Mouse (Mus musculus) adrenal gland, adult (tissue): ENCODE results near the gene Gm17416.

Experiments
- DNase-seq, 2 experiments: peaks; one replicate each; pipeline ENCODE4 v3.0.0; 2022 to 2023; ENCODE audit warnings: low spot score in 1 of 2; ENCODE audit not compliant: inconsistent age in 2 of 2

Gm17416 gene

GRCm38 (mm10) chr2:152569038-152569437, at the start of gene Gm17416:
Gene Gm17416 (plus strand): TSS chr2:152569338.
- DNase-seq: no peak

- no peak for DNase-seq
Observed at GRCm38 (mm10) chr2:152539944-152540710, 29.0 kb upstream of the Gm17416 start, which contains the start of gene Defb29. Gene Defb29 (minus strand): TSS chr2:152540098.

DNA sequence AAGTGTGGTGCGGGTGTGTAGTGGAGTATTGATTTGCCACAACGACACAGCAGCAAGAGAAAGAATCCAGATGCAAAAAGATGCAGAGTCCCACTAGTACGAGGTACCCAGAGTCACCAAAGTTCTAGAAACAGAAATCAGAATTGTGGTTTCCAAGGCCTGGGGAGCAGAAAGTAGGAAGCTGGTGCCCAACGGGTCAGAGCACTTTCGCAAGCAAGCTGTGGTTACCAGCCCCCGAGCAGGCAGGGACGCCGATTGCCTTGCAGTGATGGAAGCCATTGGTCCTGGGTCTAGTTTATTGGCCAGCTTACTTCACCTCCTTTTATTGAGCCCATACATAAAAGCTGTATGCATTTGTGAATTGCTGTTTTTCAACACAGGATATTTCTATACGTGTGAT, 27.2 kb upstream of the Gm17416 start:
- no peak for DNase-seq

DNA sequence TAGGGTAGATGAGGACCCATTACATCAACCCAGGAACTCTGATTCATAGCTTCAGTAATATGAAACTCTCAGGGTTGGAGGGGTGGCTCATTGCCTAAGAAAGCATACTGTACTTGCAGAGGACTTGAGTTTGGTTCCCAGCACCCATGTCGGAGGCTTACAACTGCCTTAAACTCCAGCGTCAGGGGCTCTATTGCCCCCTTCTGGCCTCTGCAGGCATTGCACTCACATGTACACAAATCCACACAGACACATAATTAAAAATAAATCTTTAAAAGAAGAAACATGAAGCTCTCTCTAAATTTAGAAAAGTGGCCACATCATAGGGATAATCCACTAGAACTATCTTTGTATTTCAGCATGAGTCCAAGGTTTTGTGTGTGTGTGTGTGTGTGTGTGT, 26.2 kb upstream of the Gm17416 start:
- DNase-seq: no peak

GRCm38 (mm10) chr2:152543478-152543877, 25.7 kb upstream of the Gm17416 start:
- DNase-seq: no peak

GRCm38 (mm10) chr2:152544691-152545090, 24.4 kb upstream of the Gm17416 start:
- peak; percentile 64 to 83 for DNase-seq

GRCm38 (mm10) chr2:152548124-152548523, 21.0 kb upstream of the Gm17416 start:
- peak in 1 of 2 experiments; percentile 52 for DNase-seq

DNA sequence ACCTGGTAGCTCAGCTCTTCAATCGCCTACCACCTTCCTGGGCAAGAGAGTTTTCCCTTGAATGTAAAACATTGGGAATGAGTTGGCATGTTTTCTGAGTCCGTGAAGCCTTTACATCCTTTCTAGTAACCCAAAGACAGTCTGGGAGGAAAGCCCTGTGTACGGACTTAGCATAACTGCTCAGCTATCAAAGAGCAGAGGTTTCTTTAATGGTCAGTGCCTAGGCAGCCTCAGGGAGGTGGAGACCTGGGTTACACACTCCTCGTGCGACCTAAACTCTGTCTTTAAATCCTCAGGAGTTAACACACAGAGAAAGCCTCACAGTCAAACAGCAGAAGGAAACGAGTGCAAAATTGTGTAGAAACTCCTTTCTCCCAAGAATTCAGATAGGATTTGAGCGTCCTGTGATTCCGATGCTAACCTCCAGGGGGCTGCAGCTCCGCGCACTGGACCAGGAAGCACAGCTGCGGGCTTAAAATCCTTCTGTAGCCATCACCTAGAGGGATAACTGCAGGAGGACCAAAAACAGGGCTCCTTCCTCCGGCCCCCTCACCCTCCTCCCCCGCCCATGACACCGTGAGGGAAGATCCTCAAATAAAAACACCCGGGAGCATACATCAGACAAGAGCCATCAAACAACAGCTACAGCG, 15.2 kb upstream of the Gm17416 start:
- DNase-seq: peak; percentile 55 to 85

DNA sequence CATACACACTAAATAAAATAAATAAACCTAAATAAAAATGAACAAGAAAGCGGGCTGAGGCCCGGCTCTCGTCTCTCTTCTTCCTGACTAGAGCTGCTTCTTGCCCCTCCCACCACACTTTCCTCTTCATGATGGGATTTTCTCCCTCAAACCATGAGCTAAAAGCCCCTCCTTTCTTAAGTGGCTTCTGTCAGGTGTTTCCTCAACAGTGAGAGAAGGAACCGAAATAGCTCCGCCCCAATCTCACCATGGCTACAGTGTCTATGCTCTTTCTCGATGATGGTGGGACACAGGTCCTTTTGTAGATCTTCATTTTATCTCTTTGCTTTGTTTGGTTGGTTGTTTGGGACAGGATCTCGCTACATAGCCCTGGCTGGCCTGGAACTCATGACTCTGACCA, 12.5 kb upstream of the Gm17416 start:
- DNase-seq: no peak

GRCm38 (mm10) chr2:152569881-152570280, 743 bp downstream of the Gm17416 start:
- DNase-seq: no peak

DNA sequence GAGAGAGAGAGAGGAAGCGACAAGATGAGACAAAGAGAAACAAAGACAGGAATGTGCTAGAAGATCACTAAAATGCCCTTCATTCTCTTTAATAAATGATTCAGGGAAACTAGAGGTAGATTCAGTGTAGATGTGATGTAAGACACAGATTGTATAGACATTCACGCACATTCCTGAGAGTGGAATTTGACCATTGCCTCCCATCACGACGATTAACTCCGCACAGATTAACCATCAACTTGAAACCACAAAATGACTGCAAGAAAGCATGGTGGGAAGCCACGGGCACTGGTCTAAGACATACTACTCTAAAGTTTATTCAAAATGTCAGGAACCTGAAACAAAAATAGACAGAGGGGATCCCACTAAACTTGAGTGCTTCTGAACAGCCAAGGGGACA, 1.2 kb downstream of the Gm17416 start:
- DNase-seq: no peak

DNA sequence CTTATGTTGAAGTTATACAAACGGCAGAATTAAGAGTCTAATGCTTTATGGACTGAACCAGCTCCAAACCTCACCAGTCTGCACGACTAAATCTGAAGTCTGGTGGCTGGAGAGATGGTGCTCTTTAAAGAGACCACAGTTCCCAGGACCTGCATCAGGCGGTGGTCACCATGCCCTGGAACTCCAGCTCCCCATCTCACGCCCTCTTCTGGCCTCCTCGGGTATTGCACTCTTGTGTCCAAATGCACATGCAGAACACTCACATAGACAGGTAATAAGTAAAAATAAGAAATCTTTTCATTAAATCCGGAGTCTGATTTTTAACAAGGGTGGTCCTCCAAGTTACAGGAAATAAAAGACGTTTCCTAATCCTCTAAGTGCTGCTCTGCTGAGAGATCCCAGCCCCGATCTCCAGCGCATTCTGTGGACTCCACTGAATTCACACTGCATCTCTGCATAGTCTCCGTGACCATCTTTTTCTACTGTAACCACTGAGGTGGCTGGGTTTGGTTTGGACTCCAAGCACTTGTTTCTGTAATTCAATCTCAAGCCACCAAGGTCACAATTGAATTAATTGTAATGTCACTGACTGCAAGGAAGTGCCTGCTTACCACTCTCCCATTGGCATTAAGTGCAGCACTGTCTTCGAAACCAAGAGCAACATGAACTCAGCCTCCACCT, 3.1 kb downstream of the Gm17416 start, which contains the start of gene Defb21:
Defb21 (plus strand) TSS at position 631 of the 681 bp plus-strand sequence.
- DNase-seq: peak in 1 of 2 experiments; percentile 36

GRCm38 (mm10) chr2:152573484-152573883, 4.3 kb downstream of the Gm17416 start:
- no peak for DNase-seq

DNA sequence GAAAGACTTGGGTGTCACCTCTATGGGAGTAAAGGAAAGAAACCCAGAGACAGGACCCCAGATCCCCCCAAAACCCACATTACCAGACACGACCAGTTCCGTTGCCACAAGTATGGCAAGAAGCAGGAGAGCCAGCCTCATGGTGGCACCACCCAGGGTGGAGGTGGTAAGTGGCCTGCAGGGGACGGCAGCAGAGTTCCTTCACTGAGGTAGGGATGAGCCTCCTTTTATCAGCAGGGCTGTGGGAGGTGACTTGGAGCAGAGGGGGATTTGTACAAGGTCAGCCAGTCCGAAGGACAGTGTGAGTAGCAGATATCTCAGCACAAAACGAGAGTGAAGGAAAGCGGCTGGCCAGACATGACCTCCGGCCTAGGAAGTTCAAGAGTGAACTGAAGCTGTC, 11.0 kb downstream of the Gm17416 start, which contains the start of gene Defb19:
Defb19 (minus strand) TSS at position 206 of the 400 bp plus-strand sequence.
- DNase-seq: peak in 1 of 2 experiments; percentile 60

DNA sequence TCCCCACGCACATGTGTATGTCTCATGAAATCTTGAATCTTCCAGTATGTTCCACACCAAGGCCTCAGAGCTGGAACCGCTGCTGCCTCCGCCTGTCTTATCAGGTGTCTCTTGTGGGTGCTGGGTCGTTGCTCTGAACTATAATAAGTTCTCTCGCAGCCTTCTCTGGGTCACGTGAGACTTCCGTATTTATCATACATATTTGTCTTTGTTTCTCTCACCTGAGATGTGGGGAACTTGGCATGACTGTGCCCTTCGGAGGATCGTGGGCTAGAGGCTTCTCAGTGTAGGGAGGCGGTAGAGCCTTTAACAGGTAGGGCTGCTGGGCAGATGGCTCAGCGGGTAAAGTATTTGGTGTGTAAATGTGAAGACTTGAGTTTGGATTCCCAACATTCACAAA, 11.5 kb downstream of the Gm17416 start:
- DNase-seq: no peak

DNA sequence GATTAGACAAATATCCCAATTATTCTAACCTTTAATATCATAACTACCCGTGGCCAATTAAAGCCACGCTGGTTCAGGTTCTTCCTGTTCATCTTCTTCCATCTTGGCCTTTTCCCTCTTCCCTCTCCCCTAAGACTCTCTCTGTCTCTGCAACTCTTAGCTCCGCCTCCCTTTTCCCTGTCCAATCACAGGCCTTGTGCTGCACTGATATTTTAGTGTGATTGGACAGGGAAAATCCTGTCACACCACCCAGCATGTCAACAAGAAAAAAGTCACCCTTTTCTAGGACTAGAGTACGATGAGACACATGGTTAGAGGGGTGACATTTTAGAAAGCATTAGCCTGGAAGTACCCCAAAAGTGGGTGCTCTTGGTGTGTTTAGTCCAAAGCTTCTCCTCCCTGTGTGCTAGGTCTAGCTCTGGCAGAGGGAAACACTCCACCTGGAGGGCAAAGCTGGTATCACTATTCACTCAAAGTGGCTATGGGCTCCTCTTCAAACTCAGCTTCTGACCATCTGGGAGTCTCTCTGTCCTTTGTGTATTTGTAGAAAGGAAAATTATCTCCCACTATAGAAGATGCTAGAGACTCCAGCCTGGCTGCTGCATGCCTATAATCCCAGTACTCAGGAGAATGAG, 17.9 kb downstream of the Gm17416 start:
- DNase-seq: peak in 1 of 2 experiments; percentile 78

DNA sequence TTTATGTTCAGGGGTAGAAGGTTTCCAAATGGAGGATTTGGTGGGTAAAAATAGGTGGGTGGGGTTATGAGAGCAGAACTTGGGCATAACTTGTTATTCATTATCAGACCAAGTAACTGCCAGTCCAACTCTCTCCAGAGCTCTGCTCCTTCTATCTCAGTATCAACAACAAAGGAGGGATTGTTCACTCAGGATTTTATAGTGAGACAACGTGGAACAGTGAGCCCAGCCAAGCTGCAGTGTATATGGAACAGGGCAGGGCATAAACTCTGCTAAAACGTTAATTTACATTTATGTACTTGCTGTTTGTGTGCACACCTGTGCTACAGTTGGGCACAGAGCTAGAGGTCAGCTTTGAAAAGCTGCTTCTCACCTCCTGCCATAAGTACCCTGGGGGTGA, 19.3 kb downstream of the Gm17416 start:
- no peak for DNase-seq

GRCm38 (mm10) chr2:152589021-152589420, 19.9 kb downstream of the Gm17416 start:
- no peak for DNase-seq

- DNase-seq: no peak
Observed at GRCm38 (mm10) chr2:152599299-152599698, 30.2 kb downstream of the Gm17416 start, which contains the start of gene Defb45. Gene Defb45 (minus strand): TSS chr2:152599399.

DNA sequence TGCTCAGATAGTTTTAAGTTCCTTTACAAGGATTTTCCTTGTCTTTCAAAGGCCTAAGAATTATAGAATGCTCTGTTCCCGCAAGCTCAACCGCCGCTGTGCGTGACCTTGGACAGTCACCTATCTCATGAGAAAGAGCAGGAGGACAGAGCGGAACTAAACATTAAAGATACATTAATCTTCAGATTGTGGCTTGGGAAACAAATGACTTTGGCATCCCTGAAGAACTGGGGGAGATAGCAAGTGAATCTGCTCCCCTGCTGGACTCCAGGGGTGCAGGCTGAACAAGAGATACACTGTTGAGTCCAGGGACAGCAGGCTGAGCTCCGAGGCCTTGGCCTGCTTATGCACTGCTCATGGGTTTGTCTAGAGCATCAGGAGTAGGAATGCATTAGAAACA, 30.9 kb downstream of the Gm17416 start:
- peak; percentile 58 to 75 for DNase-seq
